Mouse (Mus musculus) left cerebral cortex, adult 2 months (tissue): ENCODE results near the gene 1700008O03Rik. TPM values are rescaled to one million over a fixed set of nuclear protein-coding genes. Genes with fewer than 3 reads are reported as not detected.

Source experiments
- DNase-seq, 2 experiments: peaks; one replicate each; pipeline ENCODE4 v3.0.0; 2021 to 2022; ENCODE audit warnings: low spot score in 2 of 2, mixed read lengths in 1 of 2; ENCODE audit errors: extremely low spot score in 1 of 2
- H3K27ac ChIP-seq: fragments of 200-600 bp; 2 replicates; pipeline ENCODE4 v1.8.1; 2022
- H3K4me3 ChIP-seq: fragments of 200-600 bp; 2 replicates; pipeline ENCODE4 v1.8.1; 2022
- CTCF ChIP-seq: fragments of 200-600 bp; IDR thresholded peaks from 2 replicates; pipeline ENCODE4 v1.8.1; 2022; ENCODE audit warnings: antibody characterized with exemption, mild to moderate bottlenecking, moderate library complexity
- intact Hi-C: fragments of 180-260 bp; cut with DNase I; formaldehyde crosslinking; loops from one replicate; pipeline ENCODE4 v1.15.1; 2025
- total RNA-seq, 2 experiments: library from RNA; stranded (reverse); gene quantifications; 2 replicates each; pipeline ENCODE4 v1.2.3; 2021

1700008O03Rik gene
- total RNA-seq, 2 experiments from 2014 or later = 1.5 to 2.7 TPM

DNA sequence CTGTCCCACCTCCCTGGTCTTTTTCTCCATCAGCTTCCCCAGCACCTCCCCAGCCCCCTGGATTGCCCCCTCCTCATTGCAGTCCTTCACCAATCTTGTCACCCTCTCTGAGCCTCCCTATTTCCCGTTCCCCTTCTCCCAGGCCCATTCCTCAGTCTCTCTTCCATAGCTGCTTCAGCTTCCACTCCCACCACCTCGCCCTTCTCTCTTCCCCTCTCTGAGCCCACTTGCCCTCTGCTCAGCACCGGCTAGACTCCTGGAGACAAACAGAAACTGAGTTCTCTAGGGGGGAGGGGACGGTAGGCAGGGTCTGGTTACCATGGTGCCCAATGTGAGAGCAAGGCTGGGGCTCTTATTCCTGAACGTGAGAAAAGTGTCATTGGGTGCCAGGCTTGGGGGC lies 10.9 kb downstream of the 1700008O03Rik start:
- Histone ChIP-seq H3K4me3 (peak overlapping the region; percentile 66), H3K27ac (peak overlapping the region; percentile 90)
- TF ChIP-seq CTCF = no peak
- intact Hi-C loops = loop anchor here (5.0 kb wide), 1 partner anchor 178 kb away; the partner anchor contains the start of gene Nr1h2
- no peak for DNase-seq

DNA sequence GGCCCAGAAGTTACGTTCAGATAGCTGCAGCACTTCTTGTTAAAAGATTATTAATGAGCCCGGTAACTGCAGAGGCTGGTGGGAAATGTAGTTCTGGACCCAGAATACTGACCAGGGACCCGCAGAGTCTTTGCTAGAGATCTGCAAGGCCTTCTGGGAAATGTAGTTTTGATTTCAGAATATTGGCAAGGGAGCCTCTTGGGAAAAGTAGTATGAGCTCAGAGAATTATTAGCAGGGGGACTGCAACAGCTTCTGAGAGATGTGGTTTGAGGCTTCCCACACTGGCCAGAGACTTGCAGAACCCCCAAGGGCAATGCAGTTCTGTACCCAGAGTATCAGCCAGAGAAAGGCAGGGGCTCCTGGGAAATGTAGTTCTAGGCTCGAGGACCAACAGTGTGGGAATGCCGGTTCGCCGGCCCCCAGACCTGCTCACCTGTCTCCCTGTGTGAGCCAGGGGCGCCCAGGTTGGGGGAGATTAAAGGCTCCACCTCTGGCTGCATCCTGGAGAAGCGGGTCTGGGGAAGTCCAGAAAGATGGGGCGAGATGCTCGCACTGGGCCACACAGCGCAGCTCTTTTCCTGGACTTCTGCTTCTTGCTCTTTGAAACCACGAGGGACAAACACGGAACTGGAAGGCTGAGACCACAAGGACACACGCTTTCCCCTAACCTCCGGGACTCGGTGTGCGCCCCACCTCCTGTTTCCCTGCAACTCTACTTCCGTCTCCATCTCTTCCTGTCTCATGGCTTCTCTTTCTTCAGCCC lies 11.5 kb downstream of the 1700008O03Rik start:
- intact Hi-C loops = loop anchor here (2.0 kb wide), 1 partner anchor 95 kb away; no protein-coding TSS in a partner anchor
- H3K4me3 ChIP-seq = peak overlapping the region; percentile 66
- H3K27ac ChIP-seq = peak overlapping the region; percentile 90
- peak; percentile 71 to 87 for DNase-seq
- no peak for TF ChIP-seq CTCF

DNA sequence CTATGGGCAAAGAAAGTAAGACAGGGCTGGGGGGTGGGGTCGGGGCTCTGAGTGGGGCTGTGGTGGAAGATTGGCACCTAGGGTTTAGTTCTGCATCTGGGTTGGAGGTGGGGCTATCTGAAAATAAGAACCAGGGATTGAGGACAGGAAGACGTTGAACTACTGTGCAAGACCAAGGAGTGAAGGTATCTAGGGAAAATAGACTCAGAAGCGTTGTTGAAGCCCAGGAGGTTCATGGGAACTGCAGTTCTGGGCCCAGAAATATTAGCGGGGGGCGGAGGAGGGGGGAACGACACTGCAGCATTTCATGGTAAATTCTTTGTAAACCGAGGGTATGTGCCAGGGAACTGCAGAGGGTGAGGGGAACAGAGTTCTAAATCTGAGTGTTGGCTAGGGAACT lies 12.2 kb downstream of the 1700008O03Rik start:
- intact Hi-C loops = loop anchor here (2.0 kb wide), 1 partner anchor 95 kb away; no protein-coding TSS in a partner anchor
- Histone ChIP-seq H3K4me3 (peak overlapping the region; percentile 66), H3K27ac (peak overlapping the region; percentile 90)
- no peak for DNase-seq
- TF ChIP-seq CTCF = no peak; the same call in 1 of the 2 replicates

DNA sequence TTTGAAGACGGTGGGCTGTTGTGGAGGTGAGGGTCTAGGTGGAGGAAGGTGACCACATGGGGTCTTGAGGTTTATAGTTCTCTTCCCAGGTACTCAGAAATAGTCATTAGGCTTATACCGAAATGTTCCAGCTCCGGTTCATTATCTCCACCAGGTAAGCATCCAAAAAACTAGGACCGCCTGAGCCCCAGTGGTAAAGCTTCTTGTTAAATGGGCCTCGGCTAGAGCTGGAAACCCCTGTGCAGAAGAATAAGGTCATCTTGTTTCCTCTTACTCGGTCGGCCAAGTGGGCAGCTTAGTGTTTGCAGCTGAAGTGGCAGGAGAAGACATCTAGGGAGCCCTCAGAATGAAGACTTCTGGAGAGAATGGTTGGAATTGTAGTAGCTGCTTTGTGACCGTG lies 12.9 kb downstream of the 1700008O03Rik start:
- intact Hi-C loops = loop anchor here (2.0 kb wide), 1 partner anchor 96 kb away; no protein-coding TSS in a partner anchor
- no peak overlapping the region for H3K4me3 ChIP-seq
- no peak overlapping the region for H3K27ac ChIP-seq
- no peak for DNase-seq
- TF ChIP-seq CTCF = no peak

DNA sequence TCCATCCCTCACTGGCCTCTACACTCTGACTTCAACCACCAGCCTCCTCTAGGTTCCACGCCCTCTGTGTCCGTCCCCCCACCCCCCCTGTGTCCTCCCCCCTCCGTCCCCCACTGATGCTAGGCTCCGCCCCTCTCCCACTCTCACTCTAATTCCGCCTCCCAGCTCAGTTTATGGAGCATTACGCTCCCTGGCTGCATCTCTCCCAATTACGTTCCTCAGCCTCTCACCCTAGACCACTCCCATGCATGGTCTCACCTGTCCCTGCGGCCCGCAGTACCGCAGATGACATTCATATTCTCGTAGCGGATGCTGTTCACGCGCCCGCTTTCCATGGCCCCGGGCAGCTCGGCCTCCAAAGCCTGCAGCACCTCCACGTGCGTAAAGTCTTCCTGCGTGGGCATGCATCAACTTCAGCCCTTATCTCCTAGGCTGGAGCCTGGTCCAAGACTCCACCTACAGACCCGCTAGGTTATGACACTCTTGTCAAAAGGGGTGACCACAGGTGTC lies 24.8 kb downstream of the 1700008O03Rik start:
- DNase-seq = peak in 1 of 2 experiments; percentile 49
- intact Hi-C loops = loop anchor here (5.0 kb wide), 1 partner anchor 126 kb away; no protein-coding TSS in a partner anchor
- Histone ChIP-seq H3K27ac (peak overlapping the region; percentile 93), H3K4me3 (peak overlapping the region; percentile 57)
- TF ChIP-seq CTCF = no peak; the same call in 1 of the 2 replicates

DNA sequence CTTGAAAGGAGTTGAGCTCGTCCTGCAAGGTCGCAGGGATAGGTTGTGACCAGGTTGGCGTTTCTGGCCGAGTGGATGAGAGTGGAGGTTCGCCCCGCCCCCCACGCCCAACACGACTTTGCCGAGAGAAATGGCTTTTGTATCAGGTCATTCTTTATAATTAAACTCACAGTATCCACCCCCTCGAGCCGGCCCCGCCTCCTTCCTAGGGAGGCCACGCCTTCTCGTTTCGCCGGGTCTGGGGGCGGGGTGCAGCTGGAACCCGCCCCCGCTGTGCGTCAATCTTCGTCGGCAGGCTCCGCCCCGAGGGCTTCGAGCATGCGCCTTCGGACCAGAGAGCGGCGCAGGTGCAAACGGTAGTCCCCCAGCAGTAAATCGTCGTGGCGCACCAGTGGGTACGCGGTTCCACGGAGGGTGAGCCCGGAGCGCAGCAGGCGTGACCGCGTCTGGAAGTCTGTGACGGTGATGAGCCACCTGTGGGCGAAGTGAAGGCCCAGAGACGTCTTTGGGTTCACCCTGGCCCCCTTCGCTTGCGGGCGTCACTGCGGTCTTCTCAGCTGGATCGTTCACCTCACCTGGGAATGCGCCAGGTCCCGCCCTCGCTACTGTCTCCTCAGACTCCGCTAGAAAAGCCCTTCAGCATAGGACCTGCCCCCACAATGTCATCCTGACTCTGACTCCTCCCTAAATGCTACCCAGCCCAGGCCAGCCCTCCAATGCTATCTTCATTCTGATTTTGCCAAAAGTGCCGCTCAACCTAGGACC lies 25.5 kb downstream of the 1700008O03Rik start:
- TF ChIP-seq CTCF = no peak; the same call in 1 of the 2 replicates
- peak overlapping the region; percentile 57 for H3K4me3 ChIP-seq
- intact Hi-C loops = loop anchor here (5.0 kb wide), 1 partner anchor 127 kb away; no protein-coding TSS in a partner anchor
- H3K27ac ChIP-seq = peak overlapping the region; percentile 93
- DNase-seq = peak; percentile 96 to 97

DNA sequence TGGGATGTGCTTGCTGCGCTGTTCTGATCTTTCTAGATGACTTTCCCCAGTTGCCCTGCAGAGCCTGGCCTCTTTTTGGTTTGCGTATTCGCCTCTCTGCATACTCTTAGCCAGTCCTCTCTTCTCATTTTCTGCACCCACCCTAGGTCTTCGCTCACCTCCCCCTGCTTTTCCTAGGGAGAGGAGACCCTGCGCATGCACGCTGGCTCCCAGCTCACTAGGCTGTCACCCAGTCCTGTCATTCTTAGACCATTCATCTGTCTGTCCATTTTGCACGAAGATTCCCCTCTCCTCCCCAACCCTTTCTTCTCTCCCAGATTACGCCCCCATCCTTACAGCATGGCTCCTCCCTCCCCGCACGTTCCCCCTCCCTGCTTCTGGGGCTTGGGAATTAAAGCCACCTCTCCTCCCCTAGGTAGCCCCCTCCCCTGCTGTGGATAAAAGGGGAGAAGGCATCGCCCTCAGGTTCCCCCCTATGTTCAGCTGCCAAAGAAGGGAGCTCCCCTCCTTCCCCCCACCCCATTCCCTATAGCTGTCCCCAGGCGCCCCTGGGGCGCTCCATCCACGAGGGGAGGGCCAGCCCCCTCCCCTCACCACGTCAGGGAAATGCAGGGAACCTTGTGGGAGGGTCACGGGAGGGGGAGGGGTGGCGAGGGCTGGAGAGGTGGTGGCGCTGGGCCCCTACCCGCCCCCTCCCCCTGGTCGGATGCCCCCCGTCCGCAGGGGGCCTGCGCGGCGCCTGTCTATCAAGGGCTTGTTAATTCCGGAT lies 26.6 kb downstream of the 1700008O03Rik start:
- intact Hi-C loops = no loop called here
- no peak for TF ChIP-seq CTCF
- peak overlapping the region; percentile 81 for H3K27ac ChIP-seq
- H3K4me3 ChIP-seq = 0 out of 2 replicates have a peak overlapping the region, but pooled peaks have one; percentile 21
- no peak for DNase-seq

DNA sequence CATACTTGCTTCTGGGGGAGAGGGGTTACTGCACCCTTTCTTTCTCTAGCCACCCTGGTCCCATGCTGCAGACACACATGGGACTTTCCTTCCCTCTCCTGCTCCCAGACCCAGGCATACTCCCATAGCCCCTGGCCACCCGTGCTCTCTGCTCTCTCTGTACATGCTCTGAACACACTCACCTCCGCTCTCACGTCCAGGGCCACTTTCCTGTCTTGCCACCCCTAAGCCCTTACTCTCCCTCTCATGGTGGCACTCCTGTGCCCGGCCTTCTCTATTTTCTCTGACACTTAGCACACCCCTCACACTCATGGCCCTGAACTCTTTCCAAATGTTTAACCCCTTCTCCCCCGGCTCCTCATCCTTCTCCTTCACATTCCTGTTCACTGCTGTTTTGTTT lies 27.6 kb downstream of the 1700008O03Rik start:
- Histone ChIP-seq H3K4me3 (no peak overlapping the region), H3K27ac (no peak overlapping the region; the same call in 1 of the 2 replicates)
- no peak for DNase-seq
- no peak; the same call in 1 of the 2 replicates for TF ChIP-seq CTCF
- intact Hi-C loops = no loop called here

DNA sequence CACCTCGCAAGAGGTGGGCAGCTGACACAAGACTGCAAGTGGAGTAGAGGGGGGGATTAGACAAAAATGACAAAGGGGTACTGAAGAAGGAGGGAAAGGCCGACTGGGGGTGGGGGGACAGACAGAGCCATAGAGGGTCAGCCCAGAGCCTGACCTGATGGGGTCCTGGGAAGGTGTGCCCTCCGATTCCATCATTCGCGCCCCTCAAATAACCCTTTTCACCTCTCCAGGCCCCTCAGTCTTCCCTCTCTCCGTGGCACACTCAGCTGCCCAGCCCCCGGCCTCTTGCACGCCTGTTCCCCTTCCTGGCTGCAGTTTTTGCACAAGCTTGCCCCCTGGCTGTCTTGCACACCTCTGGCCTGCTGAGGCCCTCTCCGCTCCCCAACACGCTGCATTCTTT lies 28.1 kb downstream of the 1700008O03Rik start:
- DNase-seq = no peak
- intact Hi-C loops = no loop called here
- Histone ChIP-seq H3K4me3 (no peak overlapping the region), H3K27ac (no peak overlapping the region; the same call in 1 of the 2 replicates)
- TF ChIP-seq CTCF = no peak; the same call in 1 of the 2 replicates

DNA sequence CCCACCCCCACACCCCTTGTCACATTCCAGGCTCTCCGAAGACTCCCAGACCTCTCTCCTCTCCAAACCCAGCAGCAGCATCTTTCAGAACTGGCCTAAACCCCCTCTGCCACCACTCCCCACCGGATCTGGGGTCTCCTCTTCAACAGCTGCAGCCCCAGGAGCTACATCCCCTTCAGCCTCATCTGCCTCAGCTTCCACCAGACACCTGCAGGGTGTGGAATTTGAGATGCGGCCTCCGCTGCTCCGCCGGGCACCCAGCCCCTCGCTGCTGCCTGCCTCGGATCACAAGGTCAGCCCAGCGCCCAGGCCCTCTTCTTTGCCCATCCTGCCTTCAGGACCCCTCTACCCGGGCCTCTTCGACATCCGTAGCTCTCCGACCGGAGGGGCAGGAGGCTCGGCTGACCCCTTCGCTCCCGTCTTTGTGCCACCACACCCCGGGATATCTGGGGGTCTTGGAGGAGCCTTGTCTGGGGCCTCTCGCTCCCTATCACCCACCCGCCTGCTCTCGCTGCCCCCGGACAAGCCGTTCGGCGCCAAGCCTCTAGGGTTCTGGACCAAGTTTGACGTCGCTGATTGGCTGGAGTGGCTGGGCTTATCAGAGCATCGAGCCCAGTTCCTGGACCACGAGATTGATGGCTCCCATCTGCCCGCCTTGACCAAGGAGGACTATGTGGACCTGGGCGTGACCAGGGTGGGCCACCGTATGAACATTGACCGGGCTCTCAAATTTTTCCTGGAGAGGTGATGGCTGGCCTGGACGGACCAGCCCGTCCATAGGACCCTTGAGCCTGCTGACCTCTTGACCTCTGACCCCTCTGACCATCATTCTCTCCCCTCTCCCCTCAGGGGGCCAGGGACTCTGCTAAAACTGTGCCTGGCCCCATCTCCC lies 28.8 kb downstream of the 1700008O03Rik start:
- intact Hi-C loops = no loop called here
- no peak for TF ChIP-seq CTCF
- no peak overlapping the region for H3K4me3 ChIP-seq
- H3K27ac ChIP-seq = peak overlapping the region; percentile 47; the same call in 1 of the 2 replicates
- no peak for DNase-seq
